Mouse (Mus musculus) bone marrow macrophage, adult 2 months (primary cell): ENCODE results near the gene Dock4.

ENCODE experiments used
- CTCF ChIP-seq: IDR thresholded peaks from 2 replicates; pipeline ENCODE4 v1.5.1; 2012; ENCODE audit warnings: low read depth, mild to moderate bottlenecking, low read length, moderate library complexity
- POLR2A ChIP-seq: IDR thresholded peaks from 2 replicates; pipeline ENCODE4 v1.6.1; 2012; ENCODE audit warnings: mild to moderate bottlenecking, low read depth, low read length, borderline replicate concordance

DNA sequence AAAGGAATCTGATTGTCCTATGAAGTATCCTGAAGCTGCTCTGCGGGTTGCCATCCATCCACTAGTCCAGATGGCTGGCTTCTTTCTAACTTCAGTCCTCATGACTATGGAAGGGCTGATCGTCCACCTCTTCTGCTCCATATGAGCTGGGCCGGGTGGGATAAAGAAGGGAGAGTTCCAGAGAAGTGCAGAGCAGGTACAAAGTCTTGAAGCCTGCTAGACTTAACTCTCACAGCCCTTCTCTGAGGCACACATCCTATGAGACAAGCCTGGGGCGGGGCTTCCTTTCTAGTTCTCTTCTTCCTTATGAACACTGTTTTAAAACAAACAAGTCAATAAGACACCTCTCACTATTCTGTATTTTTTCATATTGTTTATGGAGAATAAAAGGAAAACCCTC is 245.7 kb downstream of the Dock4 start:
- no peak for TF ChIP-seq CTCF
- no peak for TF ChIP-seq POLR2A
